Mouse (Mus musculus): Measurements from ENCODE around the gene Galnt10.

DNA sequence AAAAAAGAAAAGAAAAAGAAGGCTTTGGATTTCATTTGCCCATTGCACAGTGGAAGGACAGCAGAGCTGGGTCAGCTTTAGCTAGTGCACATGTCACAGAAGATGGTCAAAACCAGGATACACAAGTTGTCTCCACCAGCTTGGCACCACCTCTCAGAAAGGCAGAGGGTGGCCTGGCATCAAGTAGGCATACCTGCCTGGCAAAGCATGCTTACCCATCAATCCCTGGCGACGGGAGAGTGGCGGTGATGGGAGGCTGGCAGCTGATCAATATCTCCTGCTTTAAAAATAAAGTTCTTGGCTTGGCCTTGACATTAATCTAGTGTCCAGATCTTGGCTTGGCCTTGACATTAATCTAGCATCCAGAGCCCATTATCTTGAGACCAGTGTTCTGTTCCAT, 131.3 kb downstream of the Galnt10 start:
- TF ChIP-seq CTCF (IDR thresholded peaks at IDR 0.05; ENCODE audit: low read depth, low read length) (no peak), POLR2A (IDR thresholded peaks at IDR 0.05; ENCODE audit: insufficient read depth, low read length) (no peak), EP300 (IDR thresholded peaks at IDR 0.05; ENCODE audit: insufficient read depth, low read depth, low read length) (no peak)

All from ES-Bruce4 (cell line).